Mouse (Mus musculus): ENCODE measurements around the gene Slfn2.

Gene Slfn2

DNA sequence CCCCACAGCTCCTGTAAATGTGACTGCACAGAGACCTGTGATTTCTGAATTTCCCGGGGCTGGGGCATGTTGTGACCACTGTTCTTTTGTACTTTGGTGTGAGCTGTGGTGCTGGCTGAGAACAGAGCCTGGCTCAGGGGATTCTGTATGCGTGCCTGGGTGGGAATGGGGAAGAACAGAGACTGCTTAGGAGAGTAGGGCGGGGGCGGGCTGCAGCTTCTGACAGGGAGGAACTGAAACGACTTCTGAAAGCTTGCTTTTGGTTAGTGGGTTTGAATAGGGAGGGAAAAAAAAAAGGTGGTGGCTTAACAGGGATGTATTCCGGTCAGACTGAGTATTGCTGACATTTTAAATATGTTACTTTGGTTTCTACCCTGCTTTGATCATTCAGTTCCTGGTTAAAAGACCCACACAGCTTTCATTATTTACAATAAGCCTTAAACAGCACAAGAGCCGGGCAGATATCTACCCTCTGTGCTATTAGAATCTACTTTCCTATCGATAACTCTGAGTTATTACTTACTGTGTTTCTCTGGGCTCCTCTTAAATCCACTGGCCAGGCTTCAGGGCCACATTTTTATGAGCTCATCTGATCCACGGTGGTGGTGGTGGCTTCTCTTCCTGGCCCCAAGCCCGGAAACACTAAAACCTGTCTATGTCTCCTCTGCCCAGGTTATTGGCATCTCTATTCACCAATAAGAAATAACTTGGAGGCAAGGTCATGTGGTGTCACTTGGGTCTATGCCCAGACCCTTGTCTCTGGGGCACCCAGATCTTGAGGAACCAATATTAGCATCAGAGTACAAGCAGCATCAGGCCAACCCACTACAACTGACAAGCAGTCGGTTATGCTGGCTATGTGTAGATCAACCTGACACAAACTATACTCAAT is 2.0 kb downstream of the Slfn2 start:
- CTCF ChIA-PET: interaction anchor here (0.6 to 1.6 kb wide), 10 partner anchors 9 to 555 kb away, joined by 3 to 5 read pairs (median 3); partner anchors contain the start of gene Rad51d (in 1 of the 4)
- POLR2A ChIA-PET: interaction anchor here in 1 of 4 experiments (0.7 kb wide), 1 partner anchor 286 kb away, joined by 3 read pairs; no protein-coding TSS in a partner anchor

DNA sequence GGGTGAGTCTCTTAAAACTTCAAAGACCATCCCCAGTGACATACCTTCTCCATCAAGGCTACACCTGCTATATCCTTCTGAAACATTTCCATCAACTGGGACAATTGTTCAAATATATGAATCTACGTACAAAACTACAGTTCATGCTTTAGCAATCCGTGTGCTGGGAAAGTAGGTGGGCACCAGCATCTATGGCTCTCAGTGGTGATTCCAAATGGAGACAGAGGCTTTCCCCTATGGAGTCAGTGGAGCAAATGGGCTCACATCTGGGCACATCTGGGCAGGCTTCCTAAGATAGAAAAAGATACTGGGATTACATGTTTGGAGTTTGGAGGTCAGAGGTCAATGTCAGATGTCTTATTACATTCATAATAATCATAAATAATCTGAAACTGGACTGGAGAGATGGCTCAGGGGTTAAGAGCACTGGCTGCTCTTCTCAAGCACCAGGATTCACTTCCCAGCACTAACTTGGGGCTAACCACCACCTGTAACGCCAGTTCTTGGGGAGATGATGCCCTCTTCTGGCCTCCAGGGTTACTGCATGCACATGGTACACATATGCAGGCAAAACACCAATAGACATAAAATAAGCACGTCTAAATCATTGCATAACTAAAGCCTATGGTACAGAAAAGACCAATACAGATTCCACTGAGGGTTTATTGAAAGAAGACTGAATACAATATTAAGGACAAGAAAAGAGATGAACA is 3.2 kb downstream of the Slfn2 start:
- ChIA-PET POLR2A (no interaction called here), CTCF (interaction anchor here in 3 of 4 experiments (0.6 to 1.2 kb wide), 8 partner anchors 10 to 554 kb away, joined by 3 to 6 read pairs (median 3); no protein-coding TSS in a partner anchor)

DNA sequence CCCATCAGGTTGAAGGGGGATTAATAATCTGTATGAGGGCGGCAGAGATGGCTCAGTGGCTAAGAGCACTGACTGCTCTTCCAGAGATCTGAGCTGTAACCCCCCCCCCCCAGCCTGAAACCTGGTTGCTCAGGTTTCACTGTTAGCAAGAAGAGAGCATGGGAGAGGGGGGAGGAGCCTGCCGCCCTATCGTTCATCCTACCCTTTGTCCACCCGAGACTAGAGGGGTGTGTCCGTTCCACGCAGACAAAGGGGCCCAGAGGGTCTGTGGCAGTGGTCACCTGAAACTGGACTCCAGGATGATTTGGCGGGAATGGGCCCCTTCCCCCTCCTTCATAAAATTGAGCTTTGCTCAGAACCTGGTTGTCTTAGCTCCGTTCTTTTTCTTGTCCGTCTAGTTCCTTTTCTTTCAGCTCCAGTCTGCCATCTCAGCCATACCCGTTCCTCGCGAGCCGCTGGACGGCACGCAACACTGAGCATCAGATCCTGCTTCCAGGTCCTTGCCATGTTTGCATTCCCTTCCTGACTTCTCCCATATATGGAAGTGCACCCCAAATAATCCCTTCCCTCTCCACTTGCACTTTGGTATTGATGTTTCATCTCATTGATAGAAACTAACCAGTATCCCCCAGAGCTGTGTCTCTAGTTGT is 5.5 kb downstream of the Slfn2 start:
- ChIA-PET POLR2A (no interaction called here), CTCF (no interaction called here)

- POLR2A ChIA-PET: no interaction called here
- CTCF ChIA-PET: no interaction called here
Observed at GRCm38 (mm10) chr11:83077714-83078422, 13.0 kb downstream of the Slfn2 start.

DNA sequence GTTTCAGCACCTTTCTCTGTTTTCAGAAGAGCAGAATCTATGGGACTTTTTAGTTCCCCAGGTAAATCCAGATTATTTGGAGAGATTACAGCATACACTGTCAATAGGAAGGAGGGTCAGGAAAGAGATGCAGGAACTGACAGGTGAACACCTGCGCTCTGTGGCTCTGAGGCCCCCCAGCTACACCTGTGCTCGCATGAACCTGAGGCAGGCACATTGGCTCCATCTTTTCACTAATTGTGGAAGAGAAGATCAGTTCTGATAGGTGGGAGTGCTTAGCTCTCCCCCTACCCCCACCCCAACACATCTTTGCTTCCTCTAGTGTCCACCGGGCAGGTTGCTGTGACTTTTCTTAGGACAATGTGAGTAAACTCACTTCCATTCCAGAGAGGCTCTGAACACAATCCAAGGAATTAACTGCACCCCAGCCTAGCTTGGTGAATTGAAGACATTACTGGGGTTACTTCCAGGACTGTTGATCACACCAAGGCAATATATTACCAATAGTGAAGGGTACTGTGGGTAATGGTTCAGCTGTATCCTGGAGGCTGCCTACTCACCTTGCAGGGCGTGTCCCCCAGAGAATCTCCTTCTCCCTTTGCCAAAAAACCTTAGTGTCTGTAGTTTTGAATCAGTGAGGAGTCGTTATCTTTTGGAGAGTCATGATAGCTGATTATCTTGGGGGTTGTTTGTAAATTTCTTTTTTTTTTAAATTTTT is 13.7 kb downstream of the Slfn2 start:
- POLR2A ChIA-PET: no interaction called here
- CTCF ChIA-PET: no interaction called here

DNA sequence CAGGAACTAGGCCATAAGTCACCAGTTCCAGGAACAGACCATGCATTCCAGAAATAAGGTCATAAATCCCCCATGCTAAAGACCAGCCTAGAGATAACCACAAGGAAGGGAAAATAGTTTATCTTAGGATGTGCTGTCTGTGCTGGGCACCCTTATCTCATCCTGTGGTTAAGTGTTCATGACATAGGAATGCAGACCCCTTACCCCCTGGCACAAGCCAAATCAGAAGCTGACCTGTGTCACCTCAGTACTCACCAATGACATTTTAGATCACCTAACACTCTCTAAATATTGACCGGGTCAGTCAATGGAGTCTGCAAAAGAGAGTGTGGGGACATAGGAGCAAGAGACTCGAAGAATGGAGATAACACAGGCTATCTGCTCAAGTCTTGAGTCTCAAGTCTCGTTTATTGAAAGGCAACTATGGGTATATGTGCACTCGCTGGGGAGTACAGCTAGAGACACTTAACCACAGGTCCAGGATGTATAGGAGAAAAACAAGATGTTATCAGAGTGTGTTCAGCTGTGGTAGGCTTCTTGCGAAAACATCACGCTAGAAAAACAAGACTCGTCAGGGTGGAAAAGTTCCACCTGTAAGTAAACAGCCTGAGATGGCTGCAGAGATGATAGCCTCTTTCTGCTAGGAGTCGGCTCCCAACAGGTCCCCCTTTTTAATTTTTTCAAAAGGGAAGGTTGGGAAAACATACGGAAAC is 14.7 kb downstream of the Slfn2 start:
- CTCF ChIA-PET: no interaction called here

GRCm38 (mm10) chr11:83082741-83083473 is 18.0 kb downstream of the Slfn2 start:
- ChIA-PET CTCF (no interaction called here), POLR2A (no interaction called here)

More for the DNA sequence above, 14.7 kb downstream of the Slfn2 start:
- POLR2A ChIA-PET: no interaction called here

GRCm38 (mm10) chr11:83084161-83084560 is 19.2 kb downstream of the Slfn2 start:
- ChIA-PET CTCF (no interaction called here), POLR2A (interaction anchor here in 1 of 4 experiments (0.6 to 1.6 kb wide), 2 partner anchors 187 to 420 kb away, joined by 3 read pairs; no protein-coding TSS in a partner anchor)

- CTCF ChIA-PET: no interaction called here
- POLR2A ChIA-PET: interaction anchor here in 1 of 4 experiments (0.6 to 1.6 kb wide), 2 partner anchors 186 to 420 kb away, joined by 3 read pairs; no protein-coding TSS in a partner anchor
Observed at GRCm38 (mm10) chr11:83084761-83085160, 19.8 kb downstream of the Slfn2 start.

DNA sequence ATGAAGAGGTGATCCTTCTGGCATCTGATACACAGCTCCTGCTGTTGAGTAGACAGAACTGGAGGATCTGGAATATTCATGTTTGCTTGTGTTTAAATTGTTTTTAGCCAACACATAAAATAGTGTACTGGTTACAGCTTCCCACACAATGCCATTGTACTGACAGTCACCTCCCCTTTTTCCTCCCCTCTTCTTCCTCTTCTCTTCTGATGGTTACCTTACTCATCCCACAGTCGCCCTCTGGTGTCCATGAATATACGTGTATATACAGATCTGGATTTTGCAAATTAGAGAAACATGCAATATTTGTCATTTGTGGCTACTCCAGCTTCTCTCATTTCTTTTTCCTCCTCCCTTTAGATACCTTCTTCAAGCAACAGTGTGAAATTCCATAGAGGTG is 50.2 kb downstream of the Slfn2 start:
- ChIA-PET POLR2A (no interaction called here), CTCF (no interaction called here)

DNA sequence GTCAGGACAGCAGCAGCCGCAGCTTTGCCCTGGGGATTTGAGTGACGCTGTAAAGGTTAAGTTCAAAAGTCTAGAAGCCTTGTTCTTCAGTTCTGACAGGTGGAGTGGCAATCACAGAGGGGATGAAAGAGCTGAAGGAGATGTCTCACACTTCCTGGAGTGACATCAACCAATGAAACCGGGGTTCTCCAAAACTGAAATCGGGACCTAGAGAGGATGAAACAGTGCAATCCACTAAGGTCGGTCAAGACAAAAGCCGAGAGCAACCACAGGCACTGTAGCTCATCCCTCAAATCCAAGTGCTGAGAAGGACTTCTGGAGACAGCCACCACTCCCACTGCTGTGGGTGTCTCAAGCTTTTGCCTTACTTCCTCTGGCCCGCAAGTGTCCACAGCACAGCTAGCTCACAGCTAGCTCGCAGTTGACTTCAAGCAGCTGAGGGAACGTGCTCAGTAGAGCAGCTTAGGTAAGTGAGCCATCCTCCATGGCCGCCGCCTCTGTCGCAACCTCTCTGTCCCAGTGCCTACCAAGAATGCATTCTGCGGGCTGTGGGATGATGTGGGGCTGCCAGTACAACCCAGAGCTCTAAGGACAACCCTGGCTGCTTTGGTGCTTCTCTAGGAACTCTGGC is 51.8 kb downstream of the Slfn2 start, which contains the start of gene Slfn1:
Slfn1 (plus strand) TSS at position 253 of the 631 bp plus-strand sequence.
- CTCF ChIA-PET: no interaction called here
- POLR2A ChIA-PET: interaction anchor here in 1 of 4 experiments (0.6 kb wide), 1 partner anchor 55 kb away, joined by 4 read pairs; no protein-coding TSS in a partner anchor

DNA sequence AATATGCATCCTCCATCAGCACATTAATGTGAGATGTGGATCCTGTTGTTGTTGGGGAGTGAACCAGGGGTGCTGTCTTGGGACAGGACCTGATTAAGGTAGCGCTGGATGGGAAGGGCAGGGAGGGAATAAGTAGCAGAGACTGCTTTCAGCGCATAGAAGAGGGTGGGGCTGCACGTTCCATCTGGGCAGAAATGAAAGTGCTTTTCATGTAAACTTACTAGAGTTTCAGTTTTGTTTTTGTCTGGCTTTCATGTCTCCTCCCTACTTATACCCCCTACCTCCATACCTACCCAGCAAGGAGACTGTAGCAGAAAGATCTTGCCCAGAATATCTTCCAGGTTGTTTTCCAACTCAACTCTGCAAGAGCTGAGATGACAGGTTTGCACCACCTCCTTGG is 53.1 kb downstream of the Slfn2 start:
- ChIA-PET CTCF (no interaction called here), POLR2A (no interaction called here)

Data from embryonic stem cell, embryonic (primary cell).